Mouse (Mus musculus) gastrocnemius, postnatal 14 days (tissue): ENCODE data around the gene Cyb5d1. TPM values are rescaled to one million over a fixed set of nuclear protein-coding genes. Genes with fewer than 3 reads are reported as not detected.

ENCODE experiments used
- DNase-seq: peaks from one replicate; pipeline ENCODE4 v3.0.0; 2021; ENCODE audit warnings: mixed read lengths
- intact Hi-C: fragments of 180-260 bp; cut with DNase I; formaldehyde crosslinking; loops from one replicate; pipeline ENCODE4 v1.15.1; 2025; ENCODE audit warnings: low total_unique reads
- total RNA-seq, 2 experiments: library from RNA; stranded (reverse); gene quantifications; 2 replicates each; pipeline ENCODE4 v1.2.3; 2021

Cyb5d1 gene
- total RNA-seq, 2 experiments from 2014 or later = 19.0 to 20.7 TPM

DNA sequence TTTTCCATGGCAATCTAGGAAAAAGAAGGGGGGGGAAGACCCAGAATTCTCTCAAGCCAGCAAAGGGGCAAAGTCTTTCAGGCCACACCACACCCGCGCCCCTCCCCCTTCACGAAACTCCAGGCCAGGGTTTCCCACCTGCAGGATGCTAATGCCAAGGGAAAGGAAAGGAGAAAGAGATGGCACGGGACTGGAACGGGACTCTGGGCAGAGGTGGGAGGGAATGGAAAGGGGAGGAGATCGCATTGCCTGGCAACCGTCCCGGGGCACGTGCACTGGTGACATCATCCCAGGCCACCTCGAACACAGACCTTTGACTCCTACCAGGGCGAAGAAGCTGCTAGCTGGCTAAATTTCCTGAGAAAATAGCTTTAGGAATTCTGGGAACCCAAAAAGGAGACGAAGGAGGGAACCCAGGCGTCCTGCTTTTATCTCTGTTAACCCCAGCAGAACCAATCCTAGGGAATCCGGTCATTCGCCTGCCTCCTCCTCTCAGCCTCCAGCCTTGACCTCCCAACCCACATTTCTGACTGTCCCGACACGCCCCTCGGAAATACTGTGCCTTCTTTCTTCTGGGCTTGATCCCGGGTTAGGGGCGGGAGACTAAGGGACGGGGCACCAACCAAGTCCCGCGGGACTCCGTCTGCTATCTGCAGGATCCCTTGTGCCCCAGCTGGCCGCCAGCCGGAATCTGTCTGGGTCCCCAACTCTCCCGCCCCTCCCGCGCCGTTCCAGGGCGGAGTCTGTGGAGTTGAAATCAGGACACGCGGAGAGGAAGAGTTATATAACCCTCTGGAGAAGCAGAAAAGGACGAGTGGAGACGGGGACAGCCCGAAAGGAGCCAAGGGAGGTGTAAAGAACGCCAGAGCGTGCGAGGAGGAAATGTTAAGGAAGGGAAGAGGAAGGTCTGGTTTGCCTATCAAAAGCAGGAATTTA is 22.3 kb upstream of the Cyb5d1 start:
- peak; percentile 97 for DNase-seq
- intact Hi-C loops = no loop called here

GRCm38 (mm10) chr11:69416921-69417448 is 21.6 kb upstream of the Cyb5d1 start:
- DNase-seq = no peak
- intact Hi-C loops = no loop called here

DNA sequence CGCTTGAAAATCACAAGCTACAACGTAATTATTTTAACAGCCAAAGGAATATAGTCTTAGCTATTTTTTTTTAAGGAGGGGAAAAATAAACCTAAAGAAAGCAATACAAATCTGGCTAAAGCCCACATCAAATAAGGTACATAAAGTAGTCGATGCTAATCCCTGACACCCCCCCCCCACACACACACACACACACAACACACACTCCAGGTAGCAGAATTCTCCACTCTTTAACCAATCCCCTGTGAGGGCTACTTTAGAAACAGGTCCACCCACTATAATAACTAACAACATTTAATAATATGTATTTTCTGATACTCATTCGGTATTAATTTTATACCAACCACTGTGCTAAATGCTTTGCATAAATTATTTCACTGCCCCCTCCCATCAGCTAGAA is 21.1 kb upstream of the Cyb5d1 start:
- intact Hi-C loops = no loop called here
- no peak for DNase-seq

GRCm38 (mm10) chr11:69415668-69416451 is 20.4 kb upstream of the Cyb5d1 start:
- DNase-seq = peak; percentile 76
- intact Hi-C loops = no loop called here

- intact Hi-C loops = no loop called here
- peak; percentile 87 for DNase-seq
Measured at GRCm38 (mm10) chr11:69415327-69415667, 19.9 kb upstream of the Cyb5d1 start.

GRCm38 (mm10) chr11:69414421-69415326 is 19.2 kb upstream of the Cyb5d1 start:
- DNase-seq = no peak
- intact Hi-C loops = no loop called here

DNA sequence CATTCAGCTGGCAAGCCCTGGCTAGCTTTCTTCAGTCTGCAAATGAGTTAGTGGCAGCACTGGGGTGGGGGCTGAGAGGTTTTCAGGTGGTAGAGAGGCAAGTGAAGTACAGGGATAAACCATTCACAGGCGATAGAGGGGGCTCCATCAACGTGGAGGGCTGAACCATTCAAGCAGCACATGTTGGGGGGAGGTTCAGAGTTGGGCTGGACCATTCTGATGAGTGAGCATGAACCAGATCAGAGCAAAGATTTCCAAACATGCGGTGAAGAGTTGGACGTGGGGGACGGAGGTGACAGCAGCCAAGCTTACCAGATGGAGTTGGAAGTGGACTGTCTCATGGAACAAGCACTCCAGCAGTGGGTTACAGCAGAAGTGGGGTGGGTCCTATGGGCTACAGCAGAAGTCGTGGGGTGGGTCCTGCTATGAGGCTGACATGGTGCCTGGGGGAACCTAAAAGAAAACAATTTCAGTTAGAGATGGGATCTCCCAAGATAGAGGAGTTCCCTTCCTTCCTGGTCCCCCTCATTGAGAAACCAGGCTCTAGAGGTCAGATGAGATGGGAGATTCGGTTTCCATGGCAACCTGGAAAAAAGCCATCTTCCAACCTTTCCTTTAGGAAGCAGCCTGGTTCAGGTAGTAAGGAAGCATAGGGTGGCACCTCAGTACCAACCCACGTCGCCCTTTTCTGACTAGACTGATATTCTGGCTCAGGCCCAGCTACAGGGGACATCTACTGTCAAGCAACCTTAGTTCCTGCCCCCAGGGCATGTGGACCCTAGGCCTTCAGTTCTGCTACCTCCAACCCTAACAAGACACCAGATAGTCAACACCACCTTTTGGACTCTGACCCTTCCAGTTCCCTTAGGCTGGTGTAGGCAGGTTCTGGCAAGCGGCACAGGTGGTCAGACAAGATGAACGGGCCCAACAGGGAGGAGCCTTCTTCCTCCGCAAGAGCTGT is 18.1 kb upstream of the Cyb5d1 start, which contains the start of gene Kdm6b:
Gene Kdm6b (minus strand): TSS at position 455 of the 961 bp plus-strand sequence.
- no peak for DNase-seq
- intact Hi-C loops = no loop called here

DNA sequence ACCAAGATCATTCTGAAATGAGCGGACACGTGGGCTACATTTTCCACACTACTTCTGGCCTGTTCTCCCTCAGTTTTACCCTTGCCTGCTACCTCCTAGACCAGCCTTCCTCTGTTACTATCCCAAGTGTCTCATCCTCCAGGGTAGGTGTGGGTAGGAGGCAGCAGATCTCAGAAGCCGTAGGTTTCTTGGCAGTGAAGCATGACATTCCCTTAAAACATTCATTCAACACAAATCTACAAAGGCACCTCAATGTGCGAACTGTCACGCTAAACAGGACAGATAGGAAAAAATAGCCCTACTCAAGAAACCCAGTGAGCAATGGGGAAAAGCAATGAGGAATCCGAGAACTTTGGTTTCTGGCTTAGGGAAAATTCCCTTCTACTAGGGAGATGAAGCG is 17.1 kb upstream of the Cyb5d1 start:
- intact Hi-C loops = no loop called here

GRCm38 (mm10) chr11:69411538-69412203 is 16.2 kb upstream of the Cyb5d1 start:
- DNase-seq = peak; percentile 89
- intact Hi-C loops = no loop called here

More for the DNA sequence above, 17.1 kb upstream of the Cyb5d1 start:
- DNase-seq = no peak

- intact Hi-C loops = no loop called here
- peak; percentile 97 for DNase-seq
Measured at GRCm38 (mm10) chr11:69411073-69411535, 15.7 kb upstream of the Cyb5d1 start.

- intact Hi-C loops = no loop called here
Measured at GRCm38 (mm10) chr11:69410310-69411072, 15.1 kb upstream of the Cyb5d1 start.

DNA sequence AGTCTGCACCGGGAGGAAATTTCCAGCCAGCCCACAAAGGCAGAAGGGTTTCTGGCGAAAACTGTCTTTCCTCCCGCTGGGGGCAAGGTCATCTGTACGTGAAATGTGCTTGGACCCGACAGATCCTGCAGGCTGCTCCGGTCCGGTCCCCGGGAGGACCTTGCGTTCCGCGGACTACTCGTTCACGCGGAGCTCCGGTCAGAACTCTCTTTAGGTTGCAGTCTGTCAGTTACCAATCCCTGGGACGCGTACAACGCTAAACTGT is 14.5 kb upstream of the Cyb5d1 start:
- intact Hi-C loops = no loop called here
- DNase-seq = no peak

More at GRCm38 (mm10) chr11:69410310-69411072, 15.1 kb upstream of the Cyb5d1 start:
- peak; percentile 63 for DNase-seq

DNA sequence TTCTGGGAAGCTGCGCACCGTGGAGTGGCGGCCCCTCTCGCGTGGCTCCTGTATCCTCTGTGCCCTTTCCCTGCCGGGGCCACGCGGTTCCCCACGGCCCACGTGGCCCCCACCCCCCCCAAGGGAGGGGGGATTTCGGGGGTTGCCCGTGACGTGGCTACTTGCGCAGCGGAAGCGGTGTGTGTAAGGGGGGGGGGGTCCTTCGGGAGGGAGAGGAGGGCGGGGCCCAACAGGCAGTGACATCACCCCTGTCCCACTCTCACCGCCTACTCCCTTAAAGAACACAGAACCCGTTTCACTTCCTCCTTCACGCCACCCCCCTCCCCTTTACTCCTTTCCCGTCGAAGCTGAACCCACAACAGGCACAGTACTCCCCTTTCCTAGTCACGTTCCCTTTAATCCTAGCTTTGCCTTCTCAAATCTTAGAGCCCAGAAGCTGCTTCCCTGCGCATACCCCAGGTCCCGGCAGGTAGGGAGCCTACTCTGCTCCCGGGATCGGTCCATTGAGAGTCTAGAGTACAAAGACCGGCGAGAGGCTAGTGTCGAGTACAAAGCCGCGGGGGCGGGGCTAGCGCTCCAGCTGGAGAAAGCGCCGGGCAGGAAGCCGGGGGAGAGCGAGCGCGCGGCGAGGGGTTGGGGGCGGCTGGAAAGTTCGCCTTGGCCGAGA is 14.1 kb upstream of the Cyb5d1 start:
- intact Hi-C loops = loop anchor here (10.0 kb wide), 1 partner anchor 105 kb away; no protein-coding TSS in a partner anchor
- peak; percentile 87 for DNase-seq

DNA sequence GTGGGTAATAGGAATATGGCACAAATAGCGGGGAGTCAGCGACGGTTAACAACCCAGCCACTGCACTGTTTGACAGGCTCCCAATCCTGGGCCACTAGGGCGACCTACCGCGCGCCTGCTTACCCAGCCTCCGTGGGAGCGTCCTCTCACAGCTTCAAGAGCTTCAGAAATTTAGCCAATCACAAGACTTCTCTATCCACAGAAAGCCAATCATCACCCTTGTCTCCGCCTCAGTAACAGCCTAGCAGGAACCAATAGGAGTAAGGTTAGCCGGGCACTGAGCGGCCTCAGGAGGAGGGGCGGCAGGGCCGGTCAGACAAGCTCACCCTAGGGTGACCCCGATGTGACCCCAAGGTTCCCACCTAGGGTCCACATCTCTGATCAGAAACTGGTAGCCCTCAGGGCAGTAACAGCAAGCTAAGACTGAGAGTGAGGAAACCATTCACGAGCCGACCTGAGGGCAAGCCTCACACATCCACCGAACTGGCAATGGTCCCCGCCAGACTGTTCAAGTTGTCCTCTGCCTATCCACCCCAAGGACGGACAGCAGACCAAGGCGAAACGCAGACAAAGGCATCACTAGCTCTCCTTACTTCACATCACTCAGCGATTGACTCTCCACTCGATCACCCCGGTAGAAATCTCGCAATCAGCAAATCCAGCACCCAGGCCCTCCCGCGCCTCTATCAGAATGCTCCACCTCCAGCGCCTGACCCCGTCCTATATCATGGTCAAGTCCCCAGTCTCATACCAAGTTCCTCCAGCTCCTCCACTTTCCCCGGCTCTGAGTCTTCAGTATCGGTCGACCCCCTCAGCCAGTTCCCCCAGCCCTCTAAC is 13.3 kb upstream of the Cyb5d1 start:
- peak; percentile 75 for DNase-seq
- intact Hi-C loops = loop anchor here (10.0 kb wide), 1 partner anchor 106 kb away; no protein-coding TSS in a partner anchor

GRCm38 (mm10) chr11:69407724-69408004 is 12.2 kb upstream of the Cyb5d1 start:
- intact Hi-C loops = loop anchor here (10.0 kb wide), 1 partner anchor 107 kb away; no protein-coding TSS in a partner anchor
- no peak for DNase-seq
